Mouse (Mus musculus): ENCODE measurements around the gene Gm20390. TPM values are rescaled to one million over a fixed set of nuclear protein-coding genes. Genes with fewer than 3 reads are reported as not detected.
"Not testable (repeated sequence)": the region's sequence is repeated elsewhere in the genome, so short reads cannot be mapped to it uniquely, and the experiment has no call there.

Gene Gm20390
- total RNA-seq, 2 experiments from 2014 or later, result 17.4 to 19.1 TPM

- no peak for DNase-seq
Measured at GRCm38 (mm10) chr11:93965391-93965790, 2.7 kb downstream of the Gm20390 start.

- DNase-seq, result peak; percentile 17
Measured at GRCm38 (mm10) chr11:93963013-93963412, 5.1 kb downstream of the Gm20390 start.

- DNase-seq, result no peak
Measured at GRCm38 (mm10) chr11:93961482-93961881, 6.6 kb downstream of the Gm20390 start.

GRCm38 (mm10) chr11:93957746-93958145, 10.3 kb downstream of the Gm20390 start:
- DNase-seq, result no peak

GRCm38 (mm10) chr11:93957031-93957555, 11.0 kb downstream of the Gm20390 start:
- DNase-seq, result no peak

- DNase-seq, result no peak
Measured at GRCm38 (mm10) chr11:93956159-93956558, 11.9 kb downstream of the Gm20390 start, which contains the start of gene Nme2. Gene Nme2 (minus strand): TSS chr11:93956259.

- peak; percentile 94 for DNase-seq
Measured at GRCm38 (mm10) chr11:93955256-93956150, 12.6 kb downstream of the Gm20390 start.

- DNase-seq, result no peak
Measured at GRCm38 (mm10) chr11:93954738-93955255, 13.3 kb downstream of the Gm20390 start.

- DNase-seq, result peak; percentile 26
Measured at GRCm38 (mm10) chr11:93952376-93952775, 15.7 kb downstream of the Gm20390 start.

- no peak for DNase-seq
Measured at GRCm38 (mm10) chr11:93950045-93950444, 18.0 kb downstream of the Gm20390 start.

GRCm38 (mm10) chr11:93948887-93949567, 19.1 kb downstream of the Gm20390 start:
- DNase-seq, result no peak

- DNase-seq, result no peak
Measured at GRCm38 (mm10) chr11:93944986-93945385, 23.1 kb downstream of the Gm20390 start.

- no peak for DNase-seq
Measured at GRCm38 (mm10) chr11:93940906-93941305, 27.2 kb downstream of the Gm20390 start.

GRCm38 (mm10) chr11:93929106-93929505, 39.0 kb downstream of the Gm20390 start:
- no peak for DNase-seq

- DNase-seq, result not testable (repeated sequence)
Measured at GRCm38 (mm10) chr11:93915019-93915418, 53.1 kb downstream of the Gm20390 start.

GRCm38 (mm10) chr11:93911603-93912002, 56.5 kb downstream of the Gm20390 start:
- DNase-seq, result no peak

GRCm38 (mm10) chr11:93908829-93909228, 59.3 kb downstream of the Gm20390 start:
- DNase-seq, result no peak

GRCm38 (mm10) chr11:93907839-93908238, 60.3 kb downstream of the Gm20390 start:
- DNase-seq, result no peak

- DNase-seq, result no peak
Measured at GRCm38 (mm10) chr11:93906834-93907233, 61.3 kb downstream of the Gm20390 start.

Measured in gastrocnemius, postnatal 25 days (tissue).